Mouse (Mus musculus): ENCODE results near the gene Mlycd.

The Mlycd gene

GRCm38 (mm10) chr8:119433582-119434174 lies 39.0 kb downstream of the Mlycd start, which contains the start of gene Osgin1:
Gene Osgin1 (plus strand): TSS chr8:119434124.
- no peak for DNase-seq (ENCODE audit: low spot score)

DNA sequence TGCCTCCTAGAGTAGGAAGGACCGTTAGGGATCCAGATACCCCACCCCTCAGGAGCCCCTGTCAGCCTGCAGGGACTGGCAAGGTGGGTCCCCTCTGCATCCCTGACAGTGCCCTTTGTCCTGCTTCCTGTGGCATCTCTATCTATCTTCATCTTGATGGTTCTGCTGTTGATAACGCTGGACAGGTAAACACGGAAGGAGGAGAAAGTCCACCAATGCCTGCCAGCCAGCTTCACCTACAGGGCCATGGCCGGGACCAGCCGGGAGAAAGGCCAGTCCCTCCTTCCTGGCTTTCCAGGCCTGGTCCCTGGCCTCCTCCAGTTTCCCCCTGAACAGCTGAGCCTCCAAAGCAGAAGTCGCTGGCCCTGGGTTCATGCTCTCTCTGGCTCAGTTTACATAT lies 39.9 kb downstream of the Mlycd start:
- DNase-seq (ENCODE audit: low spot score): no peak

GRCm38 (mm10) chr8:119435527-119435926 lies 40.8 kb downstream of the Mlycd start:
- no peak for DNase-seq (ENCODE audit: low spot score)

- no peak for DNase-seq (ENCODE audit: low spot score)
Measured at GRCm38 (mm10) chr8:119436331-119436730, 41.7 kb downstream of the Mlycd start.

DNA sequence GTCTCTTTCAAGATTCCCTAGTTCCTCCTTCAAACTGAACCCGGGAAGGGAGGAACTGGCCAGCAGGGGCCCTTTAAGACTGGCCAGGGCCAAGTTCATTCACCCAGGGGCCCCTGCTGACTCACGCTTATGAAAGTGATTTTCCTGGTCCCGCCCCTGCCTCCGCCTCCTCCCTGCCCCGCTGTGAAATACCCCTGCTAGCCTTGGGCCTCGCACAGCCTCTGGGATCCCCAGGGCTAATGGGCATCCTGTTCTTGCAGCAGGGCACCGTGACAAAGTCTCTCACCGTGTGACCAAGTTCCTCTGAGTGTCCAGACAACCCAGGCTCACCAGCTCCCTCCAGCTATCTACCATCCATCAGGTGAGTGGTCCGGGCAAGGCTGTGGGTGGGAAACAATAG lies 42.3 kb downstream of the Mlycd start:
- peak; percentile 78 for DNase-seq (ENCODE audit: low spot score)

DNA sequence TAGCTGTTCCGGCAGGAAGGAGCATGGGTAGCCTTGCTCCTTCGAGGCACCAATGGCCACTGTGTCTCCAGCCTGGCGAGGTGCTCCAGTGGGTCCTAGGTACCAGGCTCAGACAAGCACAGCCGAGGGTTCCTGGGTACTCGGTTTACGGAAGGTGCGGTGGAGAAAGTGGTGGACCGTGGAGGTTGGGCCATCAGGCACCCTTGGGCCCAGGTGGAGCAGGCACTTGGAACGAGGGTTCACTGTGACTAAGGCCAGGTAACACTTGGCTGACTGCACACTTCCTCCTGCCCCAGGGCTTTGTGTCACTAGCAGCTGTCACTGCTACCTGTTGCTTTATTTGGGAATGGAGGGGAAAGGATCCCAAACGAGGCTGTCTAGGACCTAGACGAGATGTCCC lies 42.8 kb downstream of the Mlycd start:
- DNase-seq (ENCODE audit: low spot score): no peak

GRCm38 (mm10) chr8:119438876-119439275 lies 44.2 kb downstream of the Mlycd start:
- DNase-seq (ENCODE audit: low spot score): no peak

GRCm38 (mm10) chr8:119439424-119439823 lies 44.7 kb downstream of the Mlycd start:
- no peak for DNase-seq (ENCODE audit: low spot score)

DNA sequence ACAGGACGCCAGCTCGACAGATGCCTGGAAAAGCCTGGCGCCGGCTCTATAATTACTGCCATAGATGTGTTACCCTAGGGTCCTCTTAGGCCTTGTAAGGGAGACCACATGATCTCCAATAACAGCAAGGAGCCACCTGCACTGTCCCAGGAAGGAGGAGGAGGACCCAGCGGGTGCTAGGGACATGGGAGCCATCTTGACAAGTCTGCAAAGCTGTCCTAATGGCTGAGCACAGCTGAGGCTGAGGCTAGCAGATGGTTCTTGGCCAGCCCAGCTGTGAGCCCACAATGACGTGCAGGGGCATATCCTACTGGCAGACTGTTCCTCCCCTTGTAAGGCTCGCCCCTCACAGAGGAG lies 45.2 kb downstream of the Mlycd start:
- no peak for DNase-seq (ENCODE audit: low spot score)

DNA sequence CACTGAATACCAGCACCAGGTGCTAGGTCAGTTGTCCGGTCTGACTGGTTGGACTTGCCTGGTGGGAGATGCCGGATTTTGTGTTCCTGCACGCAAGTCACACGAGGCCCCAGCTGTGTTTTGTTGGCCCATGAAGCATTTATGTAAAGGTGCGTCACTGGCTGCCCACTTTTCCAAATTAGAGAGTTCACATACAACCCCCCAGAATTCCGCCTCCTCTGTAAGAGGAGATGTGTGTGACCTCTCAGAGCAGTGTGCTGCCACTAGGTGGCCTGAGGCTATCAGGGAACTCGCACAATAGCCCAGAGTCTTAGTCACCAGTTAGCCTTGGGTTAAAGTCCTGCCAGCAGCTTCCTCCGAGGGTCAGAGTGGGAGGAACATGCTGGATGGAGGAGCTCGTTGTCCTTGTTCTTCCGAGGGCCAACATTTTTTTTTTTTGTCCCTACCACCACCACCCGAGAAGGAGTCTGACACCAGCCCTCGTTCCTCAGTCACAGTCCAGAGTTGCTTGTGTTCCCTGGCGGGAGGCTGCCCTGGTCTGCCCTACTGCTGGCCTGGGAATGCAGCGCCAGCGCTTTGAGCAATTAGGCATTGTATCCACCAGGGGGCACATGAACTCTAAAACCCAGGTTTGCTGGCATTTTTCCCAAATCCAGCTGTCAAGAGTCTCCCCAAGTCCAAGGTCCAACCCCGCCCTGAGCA lies 45.7 kb downstream of the Mlycd start:
- DNase-seq (ENCODE audit: low spot score): peak; percentile 79

- DNase-seq (ENCODE audit: low spot score): no peak
Measured at GRCm38 (mm10) chr8:119440952-119441270, 46.2 kb downstream of the Mlycd start.

GRCm38 (mm10) chr8:119442013-119442412 lies 47.3 kb downstream of the Mlycd start:
- no peak for DNase-seq (ENCODE audit: low spot score)

DNA sequence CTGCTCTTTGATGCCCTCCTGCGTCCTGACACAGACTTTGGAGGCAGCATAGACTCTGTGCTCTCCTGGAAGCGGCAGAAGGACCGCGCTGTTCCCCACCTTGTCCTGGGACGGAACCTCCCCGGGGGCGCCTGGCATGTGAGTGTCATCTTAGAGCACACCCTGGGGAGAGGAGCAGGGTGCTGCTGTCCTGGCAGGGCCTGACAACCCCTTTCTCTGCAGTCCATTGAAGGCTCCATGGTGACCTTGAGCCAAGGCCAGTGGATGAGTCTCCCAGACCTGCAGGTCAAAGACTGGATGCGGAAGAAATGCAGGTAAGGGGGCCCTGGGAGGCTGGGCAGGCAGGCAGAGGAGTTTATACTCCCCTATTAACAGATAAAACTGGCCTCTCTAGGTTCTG lies 48.3 kb downstream of the Mlycd start:
- DNase-seq (ENCODE audit: low spot score): no peak

DNA sequence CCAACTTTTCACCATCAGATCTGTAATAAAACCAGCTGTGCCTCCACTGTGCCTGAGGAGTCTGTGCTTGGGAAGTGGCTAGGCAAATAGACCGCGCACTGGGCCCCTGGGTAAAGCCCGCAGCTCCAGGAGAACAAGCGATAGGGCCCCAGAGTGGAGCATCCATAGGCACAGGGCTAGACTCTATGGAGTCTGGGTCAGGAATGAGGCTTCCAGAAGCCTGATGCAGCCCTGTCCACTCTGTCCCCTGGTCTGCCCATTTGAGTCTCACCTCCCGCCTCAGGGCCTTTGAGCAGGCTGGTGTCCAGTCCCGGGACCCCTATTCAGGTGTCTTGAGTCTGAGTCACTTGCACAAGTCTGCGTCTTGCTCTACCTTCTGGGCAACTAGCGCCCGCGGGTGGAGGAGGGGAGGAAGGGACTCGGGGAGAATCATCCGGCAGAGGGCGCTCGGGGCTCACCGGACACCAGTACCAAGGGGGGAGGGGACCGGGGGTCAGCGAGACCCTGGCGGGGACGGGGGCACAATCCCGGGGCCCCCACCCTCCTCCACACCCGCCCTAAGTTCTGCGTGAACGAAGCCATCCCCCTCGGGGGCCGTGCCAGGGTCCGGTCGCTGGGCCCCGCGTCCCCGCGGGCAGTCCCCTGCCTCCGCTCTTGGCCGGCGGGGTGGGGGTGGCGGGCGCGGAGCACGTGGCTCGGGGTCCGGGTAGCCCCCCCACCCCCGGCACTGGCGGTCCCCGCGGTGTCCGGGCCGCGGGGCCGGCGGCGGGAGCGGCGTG lies 51.7 kb downstream of the Mlycd start, which contains the start of gene Necab2:
Necab2 (plus strand) TSS at position 509 of the 779 bp plus-strand sequence.
- peak; percentile 97 for DNase-seq (ENCODE audit: low spot score)

GRCm38 (mm10) chr8:119446990-119447780 lies 52.5 kb downstream of the Mlycd start:
- DNase-seq (ENCODE audit: low spot score): peak; percentile 75

DNA sequence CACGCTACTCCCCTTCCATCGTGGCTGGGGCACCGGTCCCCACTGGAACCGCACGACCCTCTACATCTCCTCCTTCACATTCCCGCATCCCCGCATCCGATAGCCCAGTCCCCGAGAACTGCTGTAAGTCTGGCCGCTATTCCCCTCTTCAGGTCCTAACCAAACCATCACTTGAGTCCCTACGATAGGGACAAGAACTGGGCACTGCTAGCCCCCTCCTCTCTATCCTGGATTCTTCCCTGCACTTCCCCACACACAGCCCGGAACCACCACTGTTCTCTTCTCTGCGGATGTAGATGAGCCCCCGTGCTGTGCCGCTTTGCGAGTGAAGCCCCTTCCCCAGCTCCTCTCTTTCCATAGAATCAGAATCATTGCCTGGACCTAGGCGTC lies 53.1 kb downstream of the Mlycd start:
- DNase-seq (ENCODE audit: low spot score): no peak

- DNase-seq (ENCODE audit: low spot score): no peak
Measured at GRCm38 (mm10) chr8:119449627-119450026, 54.9 kb downstream of the Mlycd start.

DNA sequence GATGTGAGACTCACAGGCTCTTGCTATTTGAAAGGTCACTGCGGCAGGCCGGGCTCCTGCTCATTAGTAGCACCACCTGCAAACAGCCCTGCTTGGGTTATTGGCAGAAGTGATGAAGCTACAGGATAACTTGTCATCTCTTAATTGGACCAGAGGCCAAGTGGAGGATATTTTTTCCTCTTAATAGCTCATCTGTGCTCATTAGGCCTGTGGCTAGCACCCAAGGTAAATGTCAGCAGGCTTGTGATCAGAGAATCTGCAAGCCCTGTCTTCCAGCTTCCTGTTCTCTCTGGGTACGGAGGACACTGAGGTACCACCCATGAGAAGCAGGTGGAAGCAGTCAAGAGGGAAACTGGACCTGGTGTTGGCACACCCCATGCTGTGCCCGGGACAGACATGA lies 56.5 kb downstream of the Mlycd start:
- no peak for DNase-seq (ENCODE audit: low spot score)

DNA sequence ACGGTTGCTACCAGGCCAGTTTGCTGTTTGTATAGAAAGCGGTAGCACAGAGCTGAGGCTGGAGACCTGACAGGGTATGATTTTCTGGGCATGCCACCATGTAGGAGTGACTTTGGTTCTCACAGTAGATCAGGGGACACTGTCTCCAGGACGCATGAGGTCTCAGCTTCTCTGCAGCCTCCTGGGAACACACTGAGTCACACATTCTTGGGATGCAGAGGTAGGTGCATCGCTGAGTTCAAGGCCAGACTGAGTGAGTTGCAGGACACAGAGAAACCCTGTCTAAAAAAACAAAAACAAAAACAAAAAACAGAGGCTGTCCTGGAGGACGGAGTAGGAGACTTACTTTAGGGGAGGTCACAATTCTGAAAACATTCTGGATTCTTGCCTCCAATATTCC lies 58.2 kb downstream of the Mlycd start:
- DNase-seq (ENCODE audit: low spot score): no peak

DNA sequence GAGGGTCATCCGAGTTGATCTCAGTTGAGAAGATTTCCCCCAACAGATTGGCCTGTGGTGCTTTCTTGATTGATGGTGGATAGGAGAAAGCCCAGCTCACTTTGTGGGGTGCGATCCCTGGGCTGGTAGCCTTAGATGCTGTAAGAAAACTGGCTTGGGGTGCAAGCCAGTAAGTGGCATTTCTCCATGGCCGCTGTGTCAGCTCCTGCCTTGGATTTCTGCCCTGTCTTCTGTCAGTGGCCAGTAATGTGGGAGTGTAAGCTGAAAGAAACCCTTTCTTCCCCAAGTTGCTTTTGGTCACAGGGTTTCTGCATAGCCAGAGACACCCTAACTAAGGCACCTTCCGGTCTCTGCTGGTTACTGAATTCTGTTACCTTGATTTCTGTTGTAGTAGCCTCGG lies 61.4 kb downstream of the Mlycd start:
- no peak for DNase-seq (ENCODE audit: low spot score)

GRCm38 (mm10) chr8:119459724-119460123 lies 65.0 kb downstream of the Mlycd start:
- no peak for DNase-seq (ENCODE audit: low spot score)
